Mouse (Mus musculus): Measurements from ENCODE around the gene Fank1.

GRCm38 (mm10) chr7:133909833-133910375, 133.2 kb downstream of the Fank1 start:
- TF ChIP-seq GATA1 (IDR thresholded peaks at IDR 0.05; ENCODE audit: borderline replicate concordance, low read length) (no peak), FLI1 (IDR thresholded peaks at IDR 0.05; ENCODE audit: low read length) (no peak)
